Comparison of ENCODE assay signal across 8 mouse cellular contexts in genomic region chr4:120825577-120826326, GRCm38 (mm10). TPM values are rescaled to one million over a fixed set of nuclear protein-coding genes. Genes with fewer than 3 reads are reported as not detected.
DNase-seq lines count a peak whose midpoint lies in the region; ATAC-seq and TF ChIP-seq lines count a peak whose summit lies in the region.

No protein-coding gene starts in this region.

- TF ChIP-seq EP300 in liver, embryonic 14.5 days (IDR thresholded peaks at IDR 0.05; ENCODE audit: low read depth) = peak; percentile 58; the same call in 1 of the 2 replicates

- no peak for TF ChIP-seq CTCF in liver, embryonic 14.5 days (IDR thresholded peaks at IDR 0.05; ENCODE audit: low read depth)

- H3K9me3 ChIP-seq in forebrain, embryonic 10.5 days = no peaks in the 10 kb centered on the region
- H3K9me3 ChIP-seq in heart, embryonic 15.5 days (replicated peaks) = no peaks in the 10 kb centered on the region
- no peaks in the 10 kb centered on the region for H3K9me3 ChIP-seq in liver, embryonic 14.5 days (ENCODE audit: control insufficient read depth, low read length)
- H3K9me3 ChIP-seq in neural tube, embryonic 11.5 days (ENCODE audit: control insufficient read depth, low read length) = no peaks in the 10 kb centered on the region

- peak overlapping the region; percentile 100 for H3K9ac ChIP-seq in heart, embryonic 15.5 days
- H3K9ac ChIP-seq in liver, embryonic 14.5 days (replicated peaks) = peak overlapping the region; percentile 99
- H3K9ac ChIP-seq in neural tube, embryonic 11.5 days (ENCODE audit: low read length) = peak overlapping the region; percentile 100

- H3K4me3 ChIP-seq in forebrain, embryonic 10.5 days = peak overlapping the region; percentile 87
- peak overlapping the region; percentile 90 for H3K4me3 ChIP-seq in heart, embryonic 15.5 days
- H3K4me3 ChIP-seq in liver, embryonic 14.5 days (ENCODE audit: insufficient read depth in 1 of 2, low read depth in 2 of 2, low read length in 2 of 2) = peak overlapping the region; percentile 88
- H3K4me3 ChIP-seq in neural tube, embryonic 11.5 days (ENCODE audit: low read depth, low read length) = peak overlapping the region; percentile 70

- peaks cover 7% of the 10 kb centered on the region for H3K36me3 ChIP-seq in forebrain, embryonic 10.5 days (replicated peaks)
- no peaks in the 10 kb centered on the region for H3K36me3 ChIP-seq in heart, embryonic 15.5 days
- H3K36me3 ChIP-seq in liver, embryonic 14.5 days (replicated peaks; ENCODE audit: control insufficient read depth, insufficient read depth, low read depth) = no peaks in the 10 kb centered on the region; the same call in 1 of the 2 replicates
- H3K36me3 ChIP-seq in neural tube, embryonic 11.5 days (ENCODE audit: control insufficient read depth, insufficient read depth, low read length) = no peaks in the 10 kb centered on the region

- H3K4me1 ChIP-seq in forebrain, embryonic 10.5 days = peaks cover 21% of the 10 kb centered on the region
- H3K4me1 ChIP-seq in heart, embryonic 15.5 days (replicated peaks) = peaks cover 28% of the 10 kb centered on the region
- peaks cover 19 to 25% of the 10 kb centered on the region in 2 experiments for H3K4me1 ChIP-seq in liver, embryonic 14.5 days (replicated peaks; ENCODE audit: control insufficient read depth in 2 of 2, insufficient read depth in 2 of 2, low read length in 1 of 2)
- peaks cover 8% of the 10 kb centered on the region; the same call in 1 of the 2 replicates for H3K4me1 ChIP-seq in neural tube, embryonic 11.5 days (ENCODE audit: control insufficient read depth, insufficient read depth, low read length)

- peak; percentile 98 for ATAC-seq in heart, embryonic 15.5 days (replicated peaks; ENCODE audit: insufficient number of reproducible peaks, insufficient read depth, low FRiP score, low read depth)
- ATAC-seq in liver, embryonic 14.5 days (ENCODE audit: insufficient read depth) = peak; percentile 95
- peak; percentile 97 for ATAC-seq in neural tube, embryonic 11.5 days (ENCODE audit: insufficient read depth, low FRiP score, low TSS enrichment)

- WGBS in forebrain, embryonic 10.5 days = under 1% methylated on average over 55 of the region's 55 CpGs
- under 1% methylated on average over 41 of the region's 55 CpGs for WGBS in heart, embryonic 15.5 days
- under 1% methylated on average over 54 of the region's 55 CpGs for WGBS in liver, embryonic 14.5 days (ENCODE audit: insufficient replicate concordance)
- WGBS in neural tube, embryonic 11.5 days = under 1% methylated on average over 49 of the region's 55 CpGs

- peak; percentile 96 to 97 for DNase-seq in CD8-positive naive resting alpha-beta T cell, adult 2 months (ENCODE audit: low read depth in 2 of 2, low spot score in 2 of 2)
- DNase-seq in c-Kit-positive CD71-negative TER-119-negative erythroid progenitor cells, embryonic 14.5 days (ENCODE audit: low read depth) = peak; percentile 99
- peak; percentile 99 for DNase-seq in forebrain, embryonic 10.5 days (ENCODE audit: extremely low spot score, low spot score)
- peak; percentile 99 to 100 for DNase-seq in kidney, postnatal 25 days
- peak; percentile 99 for DNase-seq in liver, embryonic 14.5 days (ENCODE audit: low read depth in 3 of 3, low spot score in 3 of 3)
- peak; percentile 99 for DNase-seq in neural tube, embryonic 11.5 days (ENCODE audit: low spot score)
- DNase-seq in telencephalon, adult 2 months (ENCODE audit: low read depth, low spot score) = peak; percentile 96

- H3K27ac ChIP-seq in forebrain, embryonic 10.5 days = peak overlapping the region; percentile 100
- peak overlapping the region; percentile 100 for H3K27ac ChIP-seq in heart, embryonic 15.5 days
- peak overlapping the region; percentile 96 for H3K27ac ChIP-seq in liver, embryonic 14.5 days
- peak overlapping the region; percentile 100 for H3K27ac ChIP-seq in neural tube, embryonic 11.5 days (ENCODE audit: low read depth, low read length)

- peak overlapping the region; percentile 83 for H3K4me2 ChIP-seq in heart, embryonic 15.5 days
- peak overlapping the region; percentile 67 for H3K4me2 ChIP-seq in liver, embryonic 14.5 days (ENCODE audit: low read depth)
- H3K4me2 ChIP-seq in neural tube, embryonic 11.5 days (ENCODE audit: low read depth) = peak overlapping the region; percentile 84

- H3K27me3 ChIP-seq in forebrain, embryonic 10.5 days (ENCODE audit: poor library complexity, severe bottlenecking) = no peaks in the 10 kb centered on the region
- no peaks in the 10 kb centered on the region for H3K27me3 ChIP-seq in heart, embryonic 15.5 days
- no peaks in the 10 kb centered on the region for H3K27me3 ChIP-seq in liver, embryonic 14.5 days (ENCODE audit: control insufficient read depth, insufficient read depth, low read length)
- H3K27me3 ChIP-seq in neural tube, embryonic 11.5 days (ENCODE audit: control insufficient read depth, insufficient read depth, low read length) = no peaks in the 10 kb centered on the region

RNA-seq across cellular contexts. Expression of gene Nfyc, which starts 5.6 kb away (rescaled TPM):
- 128 and 131 TPM in 2 replicates for polyA plus RNA-seq in forebrain, embryonic 10.5 days (2016; fragmentation: Nextera tagmentation; extraction: Ambion mirVana)
- polyA plus RNA-seq in heart, embryonic 15.5 days (2015; fragmentation: Nextera tagmentation; extraction: Ambion mirVana) = 87.5 and 97.3 TPM in 2 replicates
- polyA plus RNA-seq in liver, embryonic 14.5 days (2012; rRNA removed) = 53.3 and 58.2 TPM in 2 replicates
- 50.6 and 50.7 TPM in 2 replicates for polyA plus RNA-seq in liver, embryonic 14.5 days (2014; fragmentation: Nextera tagmentation; extraction: Ambion mirVana)
- polyA plus RNA-seq in neural tube, embryonic 11.5 days (2014; fragmentation: Nextera tagmentation; extraction: Ambion mirVana) = 119 and 126 TPM in 2 replicates

RNA-seq across cellular contexts. Expression of gene Rims3, which starts 28.9 kb away (rescaled TPM):
- 3.1 and 3.8 TPM in 2 replicates for polyA plus RNA-seq in forebrain, embryonic 10.5 days (2016; fragmentation: Nextera tagmentation; extraction: Ambion mirVana)
- 0.25 and 0.62 TPM in 2 replicates for polyA plus RNA-seq in heart, embryonic 15.5 days (2015; fragmentation: Nextera tagmentation; extraction: Ambion mirVana)
- polyA plus RNA-seq in liver, embryonic 14.5 days (2012; rRNA removed) = 0.19 and 0.25 TPM in 2 replicates
- 0.09 and 0.15 TPM in 2 replicates for polyA plus RNA-seq in liver, embryonic 14.5 days (2014; fragmentation: Nextera tagmentation; extraction: Ambion mirVana)
- polyA plus RNA-seq in neural tube, embryonic 11.5 days (2014; fragmentation: Nextera tagmentation; extraction: Ambion mirVana) = 4.6 and 5.2 TPM in 2 replicates

Comparison
In these comparisons a context has a peak if more than half of its experiments do, and no peak if none do; other contexts are left out.
1. Peak in every context shown above with its lines: DNase-seq, ATAC-seq, H3K4me3 ChIP-seq and H3K27ac ChIP-seq.